Mouse (Mus musculus) layer of hippocampus, adult 8-10 months (tissue): ENCODE measurements around the gene 2410004B18Rik. TPM values are rescaled to one million over a fixed set of nuclear protein-coding genes. Genes with fewer than 3 reads are reported as not detected.

ENCODE experiments used
- DNase-seq, 2 experiments: peaks; one replicate each; pipeline ENCODE4 v3.0.0; 2022; ENCODE audit warnings: low spot score in 2 of 2
- total RNA-seq, 4 experiments: library from RNA; stranded (reverse); gene quantifications; 2 replicates each; pipeline ENCODE4 v1.2.4; 2022

The 2410004B18Rik gene
- total RNA-seq, 4 experiments from 2014 or later: 31.8 to 38.5 (median 33.2) TPM

DNA sequence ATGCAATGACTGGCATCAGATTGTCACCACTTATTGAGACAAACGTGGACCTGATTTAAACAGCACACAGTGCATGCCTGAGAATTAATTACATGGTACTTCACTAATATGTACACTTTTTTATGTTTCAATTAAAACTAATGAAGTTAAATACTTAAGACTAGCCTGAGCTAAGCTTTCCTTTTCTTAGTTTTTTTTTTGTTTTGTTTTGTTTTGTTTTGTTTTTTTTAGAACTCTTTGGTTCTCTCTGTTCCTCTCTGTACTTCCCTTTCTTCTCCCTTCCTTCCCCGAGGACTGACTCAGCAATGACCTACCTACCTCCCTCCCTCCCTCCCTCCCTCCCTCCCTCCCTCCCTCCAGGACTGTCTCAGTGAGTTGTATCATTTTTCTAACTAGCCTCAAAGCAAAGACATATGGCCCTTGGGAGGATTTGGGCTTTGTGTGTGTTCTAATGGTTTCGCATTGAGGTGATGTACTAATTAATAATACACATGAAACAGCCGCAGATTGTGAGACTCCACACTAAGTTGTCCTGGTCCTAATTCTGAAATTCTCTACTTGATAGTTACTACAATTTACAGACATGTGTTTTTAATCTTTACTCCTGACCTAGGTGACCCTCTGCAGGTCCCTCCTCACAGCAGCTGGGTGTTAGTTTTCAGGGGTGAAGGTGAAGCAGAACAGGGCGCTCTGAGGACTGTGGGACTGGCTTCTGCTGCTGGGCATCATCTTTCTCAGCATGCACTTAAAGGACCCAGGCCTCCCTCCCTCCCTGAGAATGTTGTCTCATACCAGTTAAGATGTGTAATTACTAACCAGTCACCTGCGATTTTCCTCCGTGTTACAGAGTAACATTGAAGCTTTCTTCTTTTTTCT, 8.1 kb upstream of the 2410004B18Rik start:
- DNase-seq: no peak

DNA sequence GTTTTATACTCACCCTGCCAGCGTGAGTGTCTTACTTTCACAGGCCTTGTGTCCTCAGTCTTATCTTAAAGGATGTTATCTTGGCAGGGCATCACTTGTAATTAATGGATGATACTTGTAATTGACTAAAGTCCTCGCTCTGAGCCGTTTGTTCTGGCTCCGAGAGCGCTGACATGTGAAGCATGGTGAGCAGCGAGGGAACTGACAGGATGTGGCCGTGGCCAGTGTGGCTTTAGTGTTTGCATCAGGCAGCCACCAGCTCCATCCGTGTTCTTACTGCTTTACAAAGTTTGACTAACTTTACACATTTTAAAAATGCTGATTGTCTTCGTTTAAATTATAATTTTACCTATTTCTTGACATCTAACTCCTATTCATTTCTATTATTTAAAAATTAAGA, 4.0 kb upstream of the 2410004B18Rik start:
- DNase-seq: no peak

DNA sequence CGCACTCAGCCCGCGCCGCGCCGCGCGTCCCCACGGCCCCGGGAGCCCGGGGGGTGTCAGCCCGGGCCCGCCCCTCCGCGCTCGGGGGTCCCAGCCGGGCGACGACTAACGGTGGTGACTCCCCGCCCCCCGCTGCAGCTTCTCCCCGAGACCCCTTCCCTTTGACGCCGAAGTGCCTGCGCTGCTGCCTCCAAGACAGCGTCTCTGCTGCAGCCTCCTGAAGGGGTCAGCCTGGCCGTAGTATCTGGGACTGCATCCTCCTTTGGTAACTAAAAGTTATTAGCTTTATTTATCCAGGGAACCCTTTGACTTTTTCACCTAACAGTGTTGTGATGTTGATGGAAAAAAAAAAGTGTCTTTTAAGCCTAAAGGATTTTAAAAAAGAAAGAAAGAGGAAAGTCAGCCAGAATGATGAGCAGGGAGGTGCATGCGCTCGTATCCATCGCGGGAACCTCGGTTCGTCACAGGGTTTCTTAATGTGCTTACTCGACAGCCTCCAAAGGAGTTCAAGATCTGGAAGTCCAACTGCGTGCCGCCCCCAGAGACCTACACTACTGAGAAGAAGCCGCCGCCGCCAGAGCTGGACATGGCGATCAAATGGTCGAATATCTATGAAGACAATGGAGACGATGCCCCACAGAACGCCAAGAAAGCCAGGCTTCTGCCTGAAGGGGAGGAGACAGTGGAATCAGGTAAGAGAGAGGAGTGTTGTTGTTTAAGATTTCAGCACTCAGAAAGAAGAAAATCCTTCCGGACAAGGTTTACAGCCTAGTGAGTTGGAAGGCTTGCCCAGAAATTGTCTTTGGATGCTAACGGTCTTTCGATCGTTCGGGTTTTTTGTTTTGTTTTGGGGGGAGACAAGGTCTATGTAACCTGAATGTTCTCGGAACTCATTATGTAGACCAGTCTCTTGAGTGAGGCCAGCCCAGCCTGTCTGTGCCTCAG, 863 bp downstream of the 2410004B18Rik start:
- DNase-seq: no peak

DNA sequence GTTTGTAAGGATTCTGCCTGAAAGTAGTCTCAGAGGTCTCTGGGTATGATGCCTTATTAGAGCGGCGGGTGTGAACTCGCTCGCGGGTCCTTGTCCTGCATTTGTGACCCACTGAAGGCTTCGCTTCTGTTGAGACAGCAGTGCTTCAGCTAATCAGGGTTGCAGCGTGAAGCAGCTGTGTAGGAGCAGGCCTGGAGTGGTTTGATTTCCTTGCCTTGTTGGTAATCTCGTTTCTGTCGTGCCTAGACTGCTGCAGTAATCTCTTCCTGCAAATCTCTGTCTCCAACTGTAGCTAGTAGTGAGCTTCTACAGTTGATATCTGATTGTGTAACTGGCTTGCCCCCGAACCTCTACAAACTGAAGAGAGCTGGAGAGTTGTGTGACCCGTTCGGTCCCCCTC, 1.6 kb downstream of the 2410004B18Rik start:
- DNase-seq: no peak

DNA sequence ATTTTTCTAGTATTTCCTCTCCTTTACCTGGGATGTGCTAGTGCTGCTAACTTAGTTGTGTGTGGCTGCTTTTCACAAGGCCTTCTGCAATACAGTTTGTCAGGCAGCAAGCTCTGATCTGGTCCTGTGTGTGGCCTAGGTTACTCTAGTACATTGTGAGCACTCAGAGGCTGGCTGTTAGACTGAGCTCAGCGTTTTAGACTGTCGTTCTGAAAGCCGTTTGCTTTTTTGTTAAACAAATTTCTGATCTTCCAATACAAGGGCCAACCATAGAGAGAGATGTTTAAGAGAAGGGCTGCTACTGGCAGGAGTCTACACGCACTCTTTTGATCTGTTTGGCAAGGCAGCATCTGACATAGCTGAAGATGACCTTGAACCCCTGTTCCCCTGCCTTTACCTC, 2.2 kb downstream of the 2410004B18Rik start:
- DNase-seq: no peak

DNA sequence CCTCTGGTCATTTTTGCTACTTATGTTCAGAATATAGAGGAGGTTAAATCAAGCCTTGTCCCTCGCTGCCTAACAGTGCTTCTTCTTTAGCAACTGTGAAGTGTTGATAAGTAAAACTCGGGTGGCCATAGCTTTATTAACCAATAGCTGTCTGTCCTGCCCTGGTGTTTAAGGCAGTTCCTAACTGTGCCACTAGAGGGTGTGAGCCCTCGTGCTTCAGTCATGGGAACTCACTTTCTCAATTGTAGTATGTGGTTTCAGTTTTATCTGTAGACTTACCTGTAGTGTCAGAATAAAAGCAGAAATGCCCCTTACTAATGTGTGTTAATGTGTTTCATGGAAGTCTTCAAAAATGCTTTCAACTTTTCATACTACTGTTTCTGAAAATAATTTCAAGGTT, 4.2 kb downstream of the 2410004B18Rik start:
- peak in 1 of 2 experiments; percentile 72 for DNase-seq

DNA sequence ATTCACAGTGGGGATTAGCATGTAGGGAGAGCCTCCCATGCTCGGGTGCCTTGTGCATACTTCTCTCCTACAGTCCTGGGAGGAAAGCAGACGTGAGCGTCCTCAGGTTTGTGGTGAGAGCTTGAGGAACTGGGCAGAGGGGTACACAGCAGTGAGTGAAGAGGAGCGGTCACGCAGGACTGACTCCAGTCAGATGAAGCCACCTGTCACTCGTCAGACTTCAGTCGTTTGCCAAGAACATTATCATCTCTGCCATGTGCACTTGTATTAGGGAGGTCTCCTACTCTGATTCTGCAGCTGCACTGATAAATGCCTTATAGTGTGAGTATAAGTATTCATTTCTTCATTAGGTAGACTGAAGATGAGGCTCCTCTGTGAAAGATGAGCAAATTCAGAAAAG, 6.5 kb downstream of the 2410004B18Rik start:
- no peak for DNase-seq

DNA sequence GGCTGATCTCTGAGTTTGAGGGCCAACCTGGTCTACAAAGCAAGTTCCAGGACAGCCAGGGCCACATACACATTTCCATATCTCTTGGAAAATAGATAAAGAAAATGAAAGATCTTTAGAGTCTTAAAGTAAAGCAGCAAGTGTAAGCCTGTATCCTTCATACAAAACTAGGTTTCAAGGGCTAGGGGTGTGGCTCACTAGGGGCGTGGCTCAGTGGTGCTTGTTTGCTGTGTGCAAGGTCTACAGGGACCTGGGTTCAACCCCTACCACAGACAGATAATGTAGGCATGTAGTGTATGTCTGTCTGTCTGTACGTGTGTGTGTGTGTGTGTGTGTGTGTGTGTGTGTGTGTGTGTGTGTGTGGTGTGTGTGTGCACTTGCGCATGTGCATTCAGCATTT, 8.1 kb downstream of the 2410004B18Rik start:
- DNase-seq: no peak

DNA sequence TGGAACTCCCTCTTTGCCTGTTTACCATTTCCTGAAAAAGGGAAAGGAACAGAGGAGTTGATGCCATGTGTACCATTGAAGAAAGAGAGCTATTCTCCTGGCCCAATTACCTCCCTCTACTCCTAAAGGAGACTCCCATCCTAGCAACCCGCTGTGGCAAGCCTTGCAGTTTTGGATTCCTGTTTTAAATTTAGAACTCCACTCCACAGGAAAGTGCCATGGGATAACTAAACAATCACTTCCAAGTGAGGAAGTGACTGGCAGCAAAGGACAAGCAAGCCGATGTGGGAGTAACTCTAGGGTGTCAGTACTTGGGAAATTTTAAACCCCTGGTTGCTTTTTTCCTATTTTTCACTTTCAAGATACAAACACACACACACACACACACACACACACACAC, 8.8 kb downstream of the 2410004B18Rik start:
- DNase-seq: no peak

DNA sequence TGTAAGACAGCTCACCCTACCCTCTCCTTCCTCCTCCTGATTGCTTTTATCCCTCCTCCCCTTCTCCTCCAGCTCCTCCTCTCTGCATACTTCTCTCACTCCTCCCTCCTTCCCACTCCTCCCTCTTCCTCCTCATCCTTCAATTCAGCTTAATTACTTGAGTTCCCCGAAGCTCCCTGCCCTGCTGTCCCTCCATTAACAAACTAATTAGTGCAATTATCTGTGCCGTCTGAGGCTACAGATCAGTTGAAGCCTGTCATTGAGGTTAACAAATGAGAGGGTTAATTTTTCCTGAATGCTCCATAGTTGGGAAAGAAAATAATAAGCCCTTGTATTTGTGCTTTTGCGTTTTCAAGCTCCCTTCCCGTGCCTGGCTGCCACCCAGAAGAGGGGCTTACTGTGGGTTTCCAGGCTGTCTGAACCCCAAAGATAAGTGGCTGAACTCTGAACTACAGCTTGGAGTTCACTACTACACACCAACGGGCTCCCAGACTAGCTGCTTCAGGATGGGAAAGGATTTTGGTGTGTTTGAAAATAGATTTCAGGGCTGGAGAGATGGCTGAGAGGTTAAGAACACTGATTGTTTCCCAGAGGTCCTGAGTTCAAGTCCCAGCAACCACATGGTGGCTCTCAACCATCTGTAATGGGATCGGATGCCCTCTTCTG, 9.9 kb downstream of the 2410004B18Rik start:
- no peak for DNase-seq

DNA sequence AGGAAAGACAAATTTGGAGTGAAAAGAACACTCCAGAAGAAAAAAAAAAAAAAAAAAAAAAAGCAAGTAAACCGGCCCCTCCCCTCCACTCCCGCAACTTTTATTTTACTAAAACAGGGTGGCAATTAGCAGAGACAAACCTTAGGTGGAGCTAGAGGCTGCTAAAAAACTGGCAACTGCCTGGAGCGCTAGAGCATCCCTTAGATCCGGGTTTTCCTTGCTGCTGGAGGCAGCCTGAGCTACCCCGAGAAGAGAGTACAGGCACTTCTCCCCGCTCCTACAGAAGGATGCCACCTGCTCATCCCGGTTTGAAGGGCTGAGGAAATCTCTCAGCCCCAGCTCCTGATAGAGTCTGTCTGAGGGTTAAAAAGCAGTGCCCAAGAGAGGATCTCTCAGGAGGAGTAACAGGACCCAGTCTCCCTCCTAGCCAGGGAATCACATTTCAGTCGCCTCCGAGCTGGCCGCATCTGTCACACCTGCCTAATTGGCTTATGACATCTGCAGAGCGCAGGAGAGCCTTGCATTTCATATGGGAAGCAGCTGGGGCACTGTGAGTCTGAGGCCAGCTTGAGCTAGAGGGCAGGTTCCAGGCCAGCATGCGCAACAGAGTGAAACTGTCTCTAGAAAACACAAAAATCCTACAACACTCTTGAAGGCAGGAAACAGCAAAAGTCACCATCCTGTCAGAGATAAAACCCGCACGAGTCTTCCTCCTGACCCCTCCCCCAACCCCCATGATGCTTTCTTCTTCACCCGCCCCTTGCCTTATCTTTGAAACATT, 12.4 kb downstream of the 2410004B18Rik start:
- DNase-seq: peak; percentile 44 to 61

DNA sequence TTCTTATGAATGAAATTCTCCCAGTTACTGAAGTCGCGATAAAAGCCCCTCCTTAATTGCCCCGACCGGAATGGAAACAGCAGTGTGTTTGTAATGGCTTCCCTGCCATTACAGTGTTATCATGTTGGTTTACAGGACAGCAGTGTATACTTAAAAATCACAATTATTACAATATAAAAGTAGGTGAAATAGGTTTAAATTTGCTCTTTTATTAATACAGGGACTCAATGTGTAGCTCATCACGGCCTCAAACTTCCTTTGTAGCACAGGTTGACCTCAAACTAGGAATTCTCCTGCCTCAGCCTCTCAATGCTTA, 13.0 kb downstream of the 2410004B18Rik start:
- no peak for DNase-seq

DNA sequence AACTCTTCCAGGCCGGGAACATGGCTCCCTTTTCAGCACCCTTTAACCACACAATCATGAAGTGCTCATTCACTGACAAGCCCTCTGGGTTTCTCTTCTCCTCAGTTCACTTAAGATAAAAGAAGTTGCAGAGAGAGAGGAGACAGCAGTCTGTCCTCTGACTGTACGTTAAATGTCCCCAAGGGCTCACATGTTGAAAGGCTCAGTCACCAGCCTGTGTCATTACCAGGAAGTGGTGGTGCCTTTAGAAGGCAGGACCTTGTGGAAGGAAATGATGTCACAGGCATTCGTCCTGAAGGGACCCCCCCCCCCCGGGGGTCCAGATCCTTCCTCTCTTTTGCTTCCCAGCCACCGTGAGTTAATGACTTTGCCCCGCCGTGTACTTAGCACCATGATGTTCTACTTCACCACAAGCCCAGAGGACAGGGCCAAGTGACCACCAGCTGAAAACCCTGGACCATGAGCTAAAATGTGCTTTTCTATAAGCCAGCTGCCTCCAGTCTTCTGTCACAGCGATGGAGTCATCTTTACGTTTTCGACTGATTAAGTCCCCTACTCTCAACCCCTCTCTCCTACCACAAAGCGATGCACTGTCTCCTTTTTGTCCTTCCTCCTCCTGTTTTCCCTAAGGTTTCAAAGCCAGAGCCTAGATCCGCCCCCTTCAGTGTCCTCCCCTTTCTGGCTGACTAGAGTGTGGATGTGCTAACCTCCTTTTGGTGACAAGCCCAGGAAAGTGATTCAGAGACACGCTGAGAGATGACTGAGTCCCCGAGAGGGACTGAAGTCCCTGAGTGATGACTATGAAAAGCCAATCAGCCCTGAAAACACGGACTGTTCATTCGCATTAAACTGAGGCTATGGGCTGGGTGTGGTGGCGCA, 13.7 kb downstream of the 2410004B18Rik start:
- no peak for DNase-seq

DNA sequence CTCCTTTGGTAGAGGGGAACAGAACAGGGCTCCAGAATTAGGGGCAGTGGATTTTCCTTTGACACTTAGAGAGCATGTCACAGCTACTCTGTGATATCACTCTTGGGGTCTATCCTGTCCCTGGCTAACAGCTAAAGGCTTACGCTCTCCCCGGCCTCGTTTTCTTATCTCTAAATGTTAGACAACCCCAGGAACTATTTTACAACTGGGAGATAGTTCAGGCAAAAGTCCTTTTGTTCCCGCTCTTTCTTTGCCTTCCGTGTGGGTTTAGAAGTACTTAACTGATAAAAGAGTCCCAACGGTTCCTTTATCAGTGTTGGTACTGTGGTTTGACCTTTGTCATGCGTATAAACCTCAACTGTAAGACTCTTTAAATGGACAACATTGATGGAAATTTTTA, 15.1 kb downstream of the 2410004B18Rik start:
- no peak for DNase-seq

DNA sequence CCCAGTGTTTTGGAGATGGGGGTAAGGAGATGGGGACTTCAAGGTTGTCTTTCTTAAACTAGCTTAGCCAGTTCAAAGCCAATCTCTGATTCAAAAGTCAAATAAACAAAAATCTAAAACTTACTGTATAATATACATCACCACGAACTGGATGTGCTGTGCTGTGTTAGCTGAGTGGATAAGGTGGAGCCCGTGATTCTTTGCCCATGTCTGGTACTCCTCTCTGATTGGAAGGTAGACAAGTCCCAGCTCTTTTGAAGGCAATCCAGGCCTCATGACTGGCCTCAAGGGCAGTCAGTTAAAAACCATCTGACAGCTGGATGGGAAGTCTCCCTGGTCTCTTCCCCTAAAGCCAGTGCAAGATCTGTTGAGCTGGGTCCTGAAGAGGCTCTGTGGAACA, 15.6 kb downstream of the 2410004B18Rik start:
- no peak for DNase-seq

DNA sequence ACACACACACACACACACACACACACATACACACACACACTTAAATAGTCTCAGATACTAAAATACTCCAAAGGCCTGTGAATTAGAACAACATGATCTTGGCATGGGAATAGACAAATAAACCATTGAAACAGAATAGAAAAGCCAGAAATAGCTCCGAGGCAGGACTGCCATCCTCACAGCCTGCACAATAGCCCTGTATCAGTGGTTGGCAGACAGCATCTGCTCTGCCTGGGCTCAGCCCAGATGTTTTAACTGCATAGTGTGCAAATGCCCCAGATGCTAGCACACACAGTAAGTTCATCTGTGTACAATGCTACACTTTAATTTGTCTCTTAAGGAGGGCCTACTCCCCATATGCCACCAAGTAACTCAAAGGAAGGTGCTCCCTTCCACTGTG, 22.0 kb downstream of the 2410004B18Rik start:
- peak in 1 of 2 experiments; percentile 30 for DNase-seq

DNA sequence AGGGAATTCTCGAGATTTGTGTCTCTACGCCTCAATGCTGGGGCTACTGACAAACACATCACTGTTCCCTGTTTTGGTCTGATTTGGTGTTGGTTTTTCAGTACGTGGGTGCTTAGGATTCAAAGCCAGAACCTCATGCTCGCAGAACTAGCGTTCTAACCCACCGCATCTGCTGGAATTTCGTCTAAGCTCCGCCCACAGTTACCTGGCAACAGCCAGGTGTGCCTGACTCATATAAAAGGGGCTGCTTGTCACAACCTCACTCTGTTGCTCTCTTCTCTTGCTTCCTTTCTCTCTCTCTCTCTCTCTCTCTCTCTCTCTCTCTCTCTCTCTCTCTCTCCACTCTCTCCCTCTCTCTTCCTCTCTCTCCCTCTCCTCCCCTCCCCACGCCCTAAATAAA, 24.6 kb downstream of the 2410004B18Rik start:
- DNase-seq: no peak

DNA sequence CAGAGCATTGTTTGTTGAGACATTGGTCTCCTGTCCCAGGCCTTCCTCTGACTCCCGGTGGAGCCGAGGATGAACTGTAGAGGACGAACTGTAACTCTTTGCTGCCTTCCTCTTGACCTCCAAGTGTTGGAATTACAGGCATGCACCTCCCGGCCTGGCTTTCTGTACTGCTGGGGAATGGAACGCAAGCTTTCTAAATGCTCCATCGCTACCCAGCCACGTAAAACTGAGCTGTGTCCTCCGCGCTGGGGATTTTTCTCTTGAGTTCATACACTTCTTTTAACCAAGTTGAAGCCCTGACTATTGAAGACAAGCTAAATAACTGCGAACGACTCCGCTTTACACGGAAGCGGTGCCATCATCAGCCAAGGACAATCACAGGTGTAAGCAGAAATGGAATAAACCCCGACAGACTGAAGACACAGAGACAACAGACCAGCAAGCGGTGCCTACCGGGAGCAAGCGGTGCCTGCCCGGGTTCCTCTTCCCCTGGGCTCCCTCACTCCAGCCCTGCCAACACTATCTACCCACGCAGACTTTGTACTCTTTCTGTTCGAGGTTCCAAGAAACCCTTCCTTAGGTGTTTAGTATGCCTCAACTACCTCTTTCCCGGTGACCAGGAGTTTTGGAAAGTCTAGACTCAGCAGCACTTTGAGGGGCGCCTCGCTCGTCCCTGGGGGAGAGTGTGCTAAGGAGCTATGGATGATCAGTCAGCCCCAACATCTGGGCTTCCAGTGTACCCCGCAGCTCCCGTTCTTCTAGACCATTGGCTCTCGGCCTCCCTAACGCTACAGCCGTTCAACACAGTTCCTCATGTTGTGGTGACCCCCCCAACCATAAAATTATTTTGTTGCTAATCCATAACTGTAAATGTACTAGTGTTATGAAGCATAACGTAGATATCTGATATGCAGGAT, 25.5 kb downstream of the 2410004B18Rik start:
- DNase-seq: no peak

DNA sequence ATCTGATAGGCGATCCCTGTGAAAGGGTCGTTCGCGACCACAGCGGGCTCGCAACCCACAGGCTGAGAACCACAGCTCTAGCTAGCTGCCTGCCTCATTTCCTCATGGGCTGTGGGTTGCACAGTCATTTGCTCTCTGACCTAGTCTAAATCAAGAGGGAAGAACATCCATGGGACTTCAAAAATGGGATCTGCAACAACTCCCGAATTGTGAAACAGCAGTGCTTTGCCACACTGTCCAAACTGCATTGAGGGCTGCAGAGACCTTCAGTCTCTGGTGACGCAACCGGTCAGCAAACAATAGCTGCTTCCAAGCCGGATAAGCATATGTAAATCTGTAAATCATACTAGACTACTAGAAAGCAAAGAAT, 26.2 kb downstream of the 2410004B18Rik start:
- DNase-seq: no peak
